Mouse (Mus musculus) central nervous system, embryonic 14 days (tissue): ENCODE results near the gene Vmn1r167. TPM values are rescaled to one million over a fixed set of nuclear protein-coding genes. Genes with fewer than 3 reads are reported as not detected.

Experiments
- polyA plus RNA-seq: library from polyadenylated mRNA; depleted of rRNA; stranded (reverse); fragments of >200 nt; gene quantifications from 2 replicates; pipeline ENCODE4 v1.2.3, GENCODE M21; 2012; rRNA removed

Gene Vmn1r167
- polyA plus RNA-seq: not detected in 2 replicates

DNA sequence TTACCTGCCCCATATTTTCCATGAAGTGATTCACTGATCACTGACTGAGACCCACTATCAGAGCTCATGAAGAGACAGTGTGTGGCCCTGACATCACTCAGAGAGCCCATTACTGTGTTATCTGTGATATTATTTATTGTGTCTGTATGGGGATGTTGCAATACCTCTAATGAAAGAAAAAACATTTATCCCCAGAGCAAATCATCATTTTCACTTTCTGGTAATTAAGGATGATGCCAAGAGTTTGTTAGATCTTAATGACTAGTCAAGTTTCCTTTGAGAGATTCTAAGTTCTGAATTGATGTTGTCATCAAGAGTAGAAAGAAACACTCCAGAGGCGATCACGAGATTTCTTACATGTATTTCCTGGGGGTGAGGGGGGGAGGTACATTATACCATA, at the start of gene Vmn1r167:
Gene Vmn1r167 (minus strand): TSS at position 101 of the 400 bp plus-strand sequence.

DNA sequence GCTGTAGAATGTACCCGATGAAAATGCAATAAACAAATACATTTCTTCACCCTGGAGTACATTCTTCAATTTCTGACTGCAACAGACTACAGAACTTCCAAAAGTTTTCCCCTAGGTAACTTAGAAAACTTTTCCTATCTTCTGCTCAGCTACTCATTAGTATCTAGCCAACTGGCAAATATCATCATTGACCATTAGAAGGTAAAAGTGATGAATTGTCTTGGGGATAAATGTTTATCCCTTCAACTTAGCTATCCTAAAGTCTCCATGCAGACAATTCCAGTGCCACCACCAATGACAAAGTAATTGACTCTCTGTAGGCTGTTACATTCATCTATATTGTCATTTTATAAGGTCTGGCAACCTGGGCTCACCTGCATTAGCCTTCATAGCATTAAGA, 32.4 kb upstream of the Vmn1r167 start, which contains the start of gene Vmn1r168:
Gene Vmn1r168 (plus strand): TSS at position 301 of the 400 bp plus-strand sequence.

Other genes with a start within 250 kb of the Vmn1r167 start
- not detected in 2 replicates for gene Gm6902, start 228.3 kb downstream of the Vmn1r167 start, polyA plus RNA-seq
- gene Nlrp4e, start 206.0 kb downstream of the Vmn1r167 start, polyA plus RNA-seq: not detected in 2 replicates
- gene Nlrp5, start 121.3 kb downstream of the Vmn1r167 start, polyA plus RNA-seq: 0.03 TPM in 1 of 2 replicates, not detected in the other
- not detected in 2 replicates for gene Vmn1r168, start 32.5 kb upstream of the Vmn1r167 start, polyA plus RNA-seq
- not detected in 2 replicates for gene Vmn1r169, start 68.3 kb upstream of the Vmn1r167 start, polyA plus RNA-seq
- gene Vmn1r170, start 99.0 kb upstream of the Vmn1r167 start, polyA plus RNA-seq: not detected in 2 replicates
- not detected in 2 replicates for gene Vmn1r171, start 123.5 kb upstream of the Vmn1r167 start, polyA plus RNA-seq
- not detected in 2 replicates for gene Vmn1r172, start 151.1 kb upstream of the Vmn1r167 start, polyA plus RNA-seq
- not detected in 2 replicates for gene Vmn1r173, start 193.5 kb upstream of the Vmn1r167 start, polyA plus RNA-seq
- not detected in 2 replicates for gene Vmn1r174, start 245.1 kb upstream of the Vmn1r167 start, polyA plus RNA-seq